In the genomic region with DNA sequence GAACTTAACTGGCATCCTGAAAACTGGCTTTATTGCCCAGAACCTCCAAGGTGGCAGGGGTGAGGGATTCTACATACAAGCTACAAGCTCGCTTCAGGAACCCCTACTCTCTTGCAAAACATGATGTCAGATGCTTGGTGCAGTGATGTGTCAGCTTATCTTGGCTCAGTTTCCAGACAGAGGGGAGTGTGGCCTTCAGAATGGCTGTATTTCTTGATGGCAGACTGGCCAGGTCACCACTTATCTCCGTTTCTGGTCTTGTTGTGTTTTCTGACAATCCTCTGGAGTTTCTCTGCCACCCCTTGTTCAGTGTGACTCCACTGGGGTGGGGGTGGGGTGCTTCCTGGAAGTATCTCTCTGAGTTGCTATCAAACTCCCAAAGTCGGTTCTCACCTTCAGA, we compare ENCODE assay signal across 27 mouse cellular contexts. TPM values are rescaled to one million over a fixed set of nuclear protein-coding genes. Genes with fewer than 3 reads are reported as not detected.
DNase-seq lines count a peak whose midpoint lies in the region; ATAC-seq and TF ChIP-seq lines count a peak whose summit lies in the region.
"Had no signal": no experiment of that assay in that cellular context is flagged by ENCODE, and none has a peak within 500 bp of the region (broad histone marks: within the 10 kb centered on the region; RNA-seq: fewer than 3 reads in every experiment).

No protein-coding gene starts in this region.

- H3K36me3 ChIP-seq in heart, embryonic 11.5 days (ENCODE audit: control insufficient read depth, insufficient read depth, low read length) = no peaks in the 10 kb centered on the region
- H3K36me3 ChIP-seq in heart, embryonic 12.5 days = no peaks in the 10 kb centered on the region
- H3K36me3 ChIP-seq in midbrain, embryonic 11.5 days (ENCODE audit: control insufficient read depth, insufficient read depth, low read length) = no peaks in the 10 kb centered on the region
- H3K36me3 ChIP-seq in midbrain, embryonic 15.5 days (replicated peaks) = no peaks in the 10 kb centered on the region
- H3K36me3 ChIP-seq in limb, embryonic 10.5 days = no peaks in the 10 kb centered on the region
- H3K36me3 ChIP-seq: forebrain, embryonic 12.5 days; heart, embryonic 15.5 days; limb, embryonic 15.5 days; liver, embryonic 13.5 days had no signal

- H3K27ac ChIP-seq in heart, embryonic 11.5 days (ENCODE audit: low read depth, low read length) = 0 out of 2 replicates have a peak overlapping the region, but pooled peaks have one; percentile 10
- H3K27ac ChIP-seq in heart, embryonic 12.5 days (ENCODE audit: poor library complexity, severe bottlenecking) = no peak overlapping the region
- H3K27ac ChIP-seq in midbrain, embryonic 11.5 days (ENCODE audit: low read depth, low read length) = no peak overlapping the region
- H3K27ac ChIP-seq in midbrain, embryonic 15.5 days = no peak overlapping the region
- H3K27ac ChIP-seq in limb, embryonic 10.5 days = peak overlapping the region; percentile 66
- no peak overlapping the region for H3K27ac ChIP-seq in left cerebral cortex, adult 2 months
- H3K27ac ChIP-seq: heart, embryonic 15.5 days; limb, embryonic 15.5 days; liver, embryonic 13.5 days had no signal

- H3K9me3 ChIP-seq in heart, embryonic 11.5 days (replicated peaks; ENCODE audit: control insufficient read depth, low read length) = no peaks in the 10 kb centered on the region
- no peaks in the 10 kb centered on the region for H3K9me3 ChIP-seq in heart, embryonic 12.5 days (replicated peaks)
- no peaks in the 10 kb centered on the region for H3K9me3 ChIP-seq in midbrain, embryonic 11.5 days (ENCODE audit: control insufficient read depth, low read length)
- no peaks in the 10 kb centered on the region for H3K9me3 ChIP-seq in midbrain, embryonic 15.5 days
- no peaks in the 10 kb centered on the region for H3K9me3 ChIP-seq in limb, embryonic 10.5 days (replicated peaks)
- H3K9me3 ChIP-seq: forebrain, embryonic 12.5 days; heart, embryonic 15.5 days; hindbrain, embryonic 13.5 days; limb, embryonic 15.5 days; liver, embryonic 13.5 days; megakaryocyte, embryonic 14.5 days had no signal

- TF ChIP-seq CTCF in left cerebral cortex, adult 2 months (IDR thresholded peaks at IDR 0.05) = no peak

- H3K4me1 ChIP-seq in heart, embryonic 11.5 days (ENCODE audit: control insufficient read depth, insufficient read depth, low read length) = peaks cover 11% of the 10 kb centered on the region; the same call in 1 of the 2 replicates
- H3K4me1 ChIP-seq in heart, embryonic 12.5 days (replicated peaks) = peaks cover 34% of the 10 kb centered on the region
- H3K4me1 ChIP-seq in midbrain, embryonic 11.5 days (ENCODE audit: control insufficient read depth, insufficient read depth, low read length) = peaks cover 9% of the 10 kb centered on the region
- H3K4me1 ChIP-seq in midbrain, embryonic 15.5 days = peaks cover 19% of the 10 kb centered on the region
- peaks cover 33% of the 10 kb centered on the region for H3K4me1 ChIP-seq in limb, embryonic 10.5 days
- H3K4me1 ChIP-seq: megakaryocyte, embryonic 14.5 days had no signal

- intact Hi-C loops in left cerebral cortex, adult 2 months (cut with DNase I) = no loop called here

- DNase-seq in midbrain, embryonic 11.5 days (ENCODE audit: low spot score, missing footprints) = peak; percentile 19
- peak; percentile 28 for DNase-seq in adrenal gland, postnatal 10 days
- no peak for DNase-seq in limb, embryonic 10.5 days (ENCODE audit: low spot score)
- no peak for DNase-seq in left cerebral cortex, adult 2 months (ENCODE audit: extremely low spot score in 1 of 2, low spot score in 2 of 2)
- DNase-seq: cerebellum, adult 2 months; cerebellum, postnatal 14 days; gastrocnemius, postnatal 10 days; heart, adult 11 months; kidney, postnatal 25 days; left cerebral cortex, postnatal 4 days; liver, embryonic 13.5 days; lung, adult 18-20 months; lung, postnatal 4 days; spleen, adult 18-20 months; thymus, postnatal 14 days had no signal

- WGBS in heart, embryonic 11.5 days (ENCODE audit: insufficient replicate concordance) = 11% methylated on average over 3 of the region's 3 CpGs
- WGBS in heart, embryonic 12.5 days = 7% methylated on average over 3 of the region's 3 CpGs
- WGBS in midbrain, embryonic 11.5 days = 46% methylated on average over 3 of the region's 3 CpGs
- WGBS in midbrain, embryonic 15.5 days = 58% methylated on average over 3 of the region's 3 CpGs
- WGBS in limb, embryonic 10.5 days = 29% methylated on average over 3 of the region's 3 CpGs

- H3K4me2 ChIP-seq in heart, embryonic 11.5 days = no peak overlapping the region; the same call in 1 of the 2 replicates
- H3K4me2 ChIP-seq in heart, embryonic 12.5 days = no peak overlapping the region
- no peak overlapping the region for H3K4me2 ChIP-seq in midbrain, embryonic 11.5 days
- no peak overlapping the region for H3K4me2 ChIP-seq in midbrain, embryonic 15.5 days
- H3K4me2 ChIP-seq: forebrain, embryonic 12.5 days; heart, embryonic 15.5 days; hindbrain, embryonic 13.5 days; limb, embryonic 15.5 days; liver, embryonic 13.5 days had no signal

- ATAC-seq in heart, embryonic 11.5 days (replicated peaks; ENCODE audit: insufficient number of reproducible peaks, low FRiP score, low TSS enrichment) = no peak
- no peak for ATAC-seq in heart, embryonic 12.5 days (ENCODE audit: insufficient number of reproducible peaks, low FRiP score)
- no peak for ATAC-seq in midbrain, embryonic 11.5 days (ENCODE audit: low FRiP score)
- ATAC-seq in midbrain, embryonic 15.5 days (replicated peaks) = no peak
- ATAC-seq: CD4-positive, CD25-positive, alpha-beta regulatory T cell, adult 4 months; intestine, postnatal 0 days; lung, postnatal 0 days had no signal

- H3K27me3 ChIP-seq in heart, embryonic 11.5 days (ENCODE audit: control insufficient read depth, insufficient read depth, low read length) = peaks cover 5% of the 10 kb centered on the region; the same call in 1 of the 2 replicates
- peaks cover 14% of the 10 kb centered on the region for H3K27me3 ChIP-seq in heart, embryonic 12.5 days (replicated peaks)
- H3K27me3 ChIP-seq in midbrain, embryonic 11.5 days (ENCODE audit: control insufficient read depth, insufficient read depth, low read length) = no peaks in the 10 kb centered on the region
- H3K27me3 ChIP-seq in midbrain, embryonic 15.5 days (replicated peaks) = no peaks in the 10 kb centered on the region
- no peaks in the 10 kb centered on the region for H3K27me3 ChIP-seq in limb, embryonic 10.5 days (ENCODE audit: low read depth, poor library complexity, severe bottlenecking)
- H3K27me3 ChIP-seq: forebrain, embryonic 12.5 days; hindbrain, embryonic 13.5 days; limb, embryonic 15.5 days; liver, embryonic 13.5 days had no signal

- no peak overlapping the region for H3K4me3 ChIP-seq in heart, embryonic 11.5 days (ENCODE audit: low read depth, low read length)
- no peak overlapping the region for H3K4me3 ChIP-seq in heart, embryonic 12.5 days
- no peak overlapping the region for H3K4me3 ChIP-seq in midbrain, embryonic 11.5 days (ENCODE audit: low read depth, low read length)
- H3K4me3 ChIP-seq in midbrain, embryonic 15.5 days = no peak overlapping the region
- H3K4me3 ChIP-seq in limb, embryonic 10.5 days = no peak overlapping the region
- H3K4me3 ChIP-seq in left cerebral cortex, adult 2 months = no peak overlapping the region
- H3K4me3 ChIP-seq: erythroblast, embryonic 14.5 days; forebrain, embryonic 12.5 days; heart, embryonic 15.5 days; hindbrain, embryonic 13.5 days; limb, embryonic 15.5 days; liver, embryonic 13.5 days; megakaryocyte, embryonic 14.5 days had no signal

- H3K9ac ChIP-seq in heart, embryonic 11.5 days (ENCODE audit: low read depth, low read length) = no peak overlapping the region
- H3K9ac ChIP-seq in heart, embryonic 12.5 days = no peak overlapping the region
- H3K9ac ChIP-seq in midbrain, embryonic 11.5 days (ENCODE audit: low read length) = no peak overlapping the region
- H3K9ac ChIP-seq in midbrain, embryonic 15.5 days = no peak overlapping the region
- H3K9ac ChIP-seq: forebrain, embryonic 12.5 days; heart, embryonic 15.5 days; hindbrain, embryonic 13.5 days; limb, embryonic 15.5 days; liver, embryonic 13.5 days had no signal

RNA-seq across cellular contexts. Expression of a gene that starts 24.3 kb away (rescaled TPM):
- 4.3 and 4.6 TPM in 2 replicates for polyA plus RNA-seq in heart, embryonic 11.5 days (2014; fragmentation: Nextera tagmentation; extraction: Ambion mirVana)
- 5.2 and 5.4 TPM in 2 replicates for polyA plus RNA-seq in heart, embryonic 12.5 days (2016; fragmentation: Nextera tagmentation; extraction: Ambion mirVana)
- 4.0 and 4.5 TPM in 2 replicates for polyA plus RNA-seq in midbrain, embryonic 11.5 days (2014; fragmentation: Nextera tagmentation; extraction: Ambion mirVana)
- polyA plus RNA-seq in midbrain, embryonic 15.5 days (2015; fragmentation: Nextera tagmentation; extraction: Ambion mirVana) = 3.6 and 4.4 TPM in 2 replicates
- total RNA-seq in adrenal gland, postnatal 10 days (2021) = 10 to 100 TPM; 42.3 to 47.1 TPM
- polyA plus RNA-seq in limb, embryonic 10.5 days (2016; fragmentation: Nextera tagmentation; extraction: Ambion mirVana) = 3.1 and 4.0 TPM in 2 replicates
- total RNA-seq in left cerebral cortex, adult 2 months (2021) = 10 to 100 TPM; 48.6 to 48.9 TPM

Comparison
In these comparisons a context has a peak if more than half of its experiments do, and no peak if none do; other contexts are left out.
1. H3K27ac ChIP-seq: peak in heart, embryonic 11.5 days (single experiment) and limb, embryonic 10.5 days (single experiment); none in heart, embryonic 12.5 days (single experiment), midbrain, embryonic 11.5 days (single experiment), midbrain, embryonic 15.5 days (single experiment) and left cerebral cortex, adult 2 months (single experiment).
2. DNase-seq: peak in midbrain, embryonic 11.5 days (single experiment) and adrenal gland, postnatal 10 days (single experiment); none in limb, embryonic 10.5 days (single experiment) and left cerebral cortex, adult 2 months (0 of 2).